Mouse (Mus musculus) frontal cortex, adult 2 months (tissue): ENCODE results near the gene Hmgn3. TPM values are rescaled to one million over a fixed set of nuclear protein-coding genes. Genes with fewer than 3 reads are reported as not detected.
"Not testable (repeated sequence)": the region's sequence is repeated elsewhere in the genome, so short reads cannot be mapped to it uniquely, and the experiment has no call there.

ENCODE experiments used
- DNase-seq, 2 experiments: peaks; one replicate each; pipeline ENCODE4 v3.0.0; 2022; ENCODE audit warnings: low spot score in 1 of 2; ENCODE audit errors: extremely low spot score in 1 of 2
- polyA plus RNA-seq: library from polyadenylated mRNA; depleted of rRNA; stranded (reverse); fragments of >200 nt; gene quantifications from 2 replicates; pipeline ENCODE4 v1.2.3, GENCODE M21; 2012; rRNA removed

Hmgn3 gene
- polyA plus RNA-seq = 200 and 214 TPM in 2 replicates

DNA sequence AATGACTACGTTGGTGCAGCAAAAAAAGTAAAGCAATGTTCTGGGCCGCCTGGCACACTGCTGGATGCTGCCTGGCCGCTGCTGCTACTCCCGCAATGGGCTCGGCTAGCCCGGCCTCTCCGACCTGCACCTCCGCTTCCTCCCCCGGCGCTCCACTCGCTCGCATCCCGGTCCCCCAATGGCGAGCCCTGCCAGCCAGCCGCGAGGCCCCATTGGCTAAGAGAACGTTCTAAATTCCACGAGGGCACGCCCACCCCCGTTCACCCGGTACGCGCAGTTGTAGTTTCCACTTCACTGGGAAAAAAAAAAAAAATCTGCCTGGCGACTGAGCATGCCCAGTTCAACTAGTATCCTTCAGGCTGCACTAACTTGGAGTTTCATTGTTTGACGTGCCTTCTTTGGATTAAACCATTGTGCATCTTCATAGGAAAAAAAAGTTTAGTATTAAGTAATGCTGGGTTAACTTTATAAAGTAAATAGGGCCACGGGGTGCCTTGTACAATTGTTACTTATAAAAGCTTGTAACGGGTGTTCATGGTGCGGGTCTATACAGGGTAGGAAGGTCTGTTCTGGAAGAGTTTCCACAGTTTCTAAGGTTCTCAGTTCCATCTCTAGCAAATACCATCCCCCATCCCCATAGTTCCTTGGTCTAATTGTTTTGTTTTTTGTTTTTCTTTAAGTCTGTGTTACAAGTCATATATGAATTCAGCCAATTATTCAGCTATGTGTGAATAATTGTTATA is at the start of gene Hmgn3:
Hmgn3 (minus strand) TSS at position 240 of the 743 bp plus-strand sequence.
- DNase-seq = peak; percentile 94 to 98

DNA sequence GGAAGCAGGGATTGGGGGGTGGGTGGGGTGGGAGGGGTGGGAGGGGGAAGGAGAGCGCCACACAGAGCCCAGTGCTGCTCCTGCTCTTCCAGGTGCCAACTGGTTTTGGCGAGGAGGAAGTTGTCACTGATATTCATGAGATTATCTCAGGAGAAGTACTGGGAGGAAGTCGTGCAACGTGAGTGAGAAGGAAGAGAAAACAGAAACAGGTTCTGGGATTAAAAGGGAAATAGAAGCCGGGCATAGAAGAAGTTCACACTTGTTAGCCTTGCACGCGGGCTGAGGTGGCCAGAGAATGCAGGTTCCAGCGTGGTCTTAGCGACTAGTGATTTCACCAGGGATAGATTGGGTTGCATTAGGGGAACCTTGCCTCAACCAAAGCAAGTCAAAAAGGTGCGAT is 49.3 kb upstream of the Hmgn3 start:
- no peak for DNase-seq

DNA sequence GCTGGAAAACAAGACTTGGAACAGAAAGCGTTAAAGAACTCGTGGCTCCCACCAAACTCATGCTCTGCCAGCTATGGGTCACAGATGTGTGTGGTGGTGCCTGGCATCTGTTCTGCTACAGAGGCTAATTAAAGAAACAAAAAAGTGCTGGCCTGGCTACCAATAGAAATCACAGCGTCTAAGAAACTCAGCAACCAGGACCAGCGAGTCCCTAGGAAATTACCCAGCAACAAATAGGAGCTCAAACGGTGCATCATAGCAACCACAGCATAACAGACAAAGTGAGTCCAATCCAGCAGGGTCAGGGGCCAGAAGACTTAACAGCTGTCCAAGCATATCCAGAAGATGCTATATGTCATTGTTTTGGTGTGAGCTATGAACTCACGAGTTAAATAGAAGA is 48.5 kb upstream of the Hmgn3 start:
- DNase-seq = no peak

DNA sequence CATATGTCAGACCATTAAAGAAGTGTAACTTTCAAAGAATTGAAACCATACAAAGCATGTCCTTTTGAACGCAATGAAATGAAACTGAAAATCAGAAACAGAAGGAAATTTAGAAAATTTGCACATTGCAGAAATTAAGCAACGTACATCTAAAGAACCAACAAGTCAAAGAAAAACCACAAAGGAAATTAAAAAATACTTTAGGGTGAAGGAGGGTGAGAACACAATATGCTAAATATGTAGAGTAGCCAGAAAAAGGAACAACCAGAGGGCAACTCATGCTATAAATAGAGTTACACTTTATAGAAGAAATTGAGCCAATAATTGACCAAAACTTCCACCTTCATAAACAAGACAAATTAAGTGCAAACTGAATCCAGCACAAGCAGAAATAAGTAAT is 41.3 kb upstream of the Hmgn3 start:
- no peak for DNase-seq

DNA sequence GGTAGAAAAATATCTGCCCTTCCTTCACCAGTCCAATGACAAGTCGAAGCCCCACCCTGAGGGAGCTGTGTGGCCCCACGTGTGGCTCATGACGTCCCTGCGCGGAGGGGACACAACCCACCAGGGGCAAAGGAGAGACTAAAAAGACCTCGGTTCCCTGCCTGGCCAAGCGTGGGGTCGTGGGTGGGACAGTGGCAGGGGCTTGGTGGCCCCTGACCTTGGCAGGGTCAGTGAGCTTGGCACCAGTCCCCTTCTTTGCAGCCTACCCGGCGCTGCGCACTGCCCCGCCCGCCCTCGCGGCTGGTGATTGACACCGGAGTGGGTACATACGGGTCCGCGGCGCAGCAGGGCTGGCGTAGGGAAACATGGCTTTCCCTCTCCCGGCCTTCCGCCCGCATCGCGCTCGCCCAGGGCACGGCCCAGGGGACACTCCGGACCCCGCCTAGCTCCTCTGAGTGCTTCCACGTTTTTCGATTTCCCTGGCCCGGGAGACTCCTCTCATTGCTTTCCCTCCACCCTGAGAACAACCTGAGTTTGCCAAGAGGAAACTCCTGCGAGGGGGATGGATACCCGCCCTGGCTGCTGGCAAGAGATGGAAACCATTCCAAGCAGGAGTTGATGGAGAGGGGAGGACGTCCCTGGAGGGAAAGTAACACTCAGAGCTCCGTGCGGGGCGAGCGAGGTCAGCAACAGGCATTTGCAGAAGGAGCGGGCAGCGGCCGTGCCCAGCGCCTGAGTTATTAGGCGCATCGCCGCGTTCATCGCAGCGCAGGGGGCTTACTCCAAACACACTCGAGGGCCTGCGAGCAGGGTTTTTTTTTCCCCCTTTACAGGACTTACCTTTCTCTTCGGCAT is 667 bp downstream of the Hmgn3 start:
- DNase-seq = peak; percentile 50 to 79

DNA sequence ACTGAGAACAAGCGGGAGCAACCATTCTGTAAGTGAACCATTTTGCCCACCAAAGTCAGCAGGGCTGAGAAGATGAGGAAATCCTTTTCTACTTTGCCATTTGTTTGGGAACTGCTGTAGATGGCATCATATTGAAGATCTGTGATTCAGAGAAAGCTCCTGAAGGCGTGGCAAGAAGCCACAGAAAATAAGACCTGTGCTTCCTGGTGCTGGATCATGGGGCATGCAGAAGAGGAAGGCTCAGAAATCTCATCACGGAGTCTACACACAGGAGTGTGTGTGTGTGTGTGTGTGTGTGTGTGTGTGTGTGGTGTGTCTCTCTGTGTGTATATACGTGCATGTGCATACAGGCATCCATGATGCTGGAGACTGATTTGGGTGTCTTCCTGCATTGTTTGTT is 16.7 kb downstream of the Hmgn3 start:
- no peak for DNase-seq

DNA sequence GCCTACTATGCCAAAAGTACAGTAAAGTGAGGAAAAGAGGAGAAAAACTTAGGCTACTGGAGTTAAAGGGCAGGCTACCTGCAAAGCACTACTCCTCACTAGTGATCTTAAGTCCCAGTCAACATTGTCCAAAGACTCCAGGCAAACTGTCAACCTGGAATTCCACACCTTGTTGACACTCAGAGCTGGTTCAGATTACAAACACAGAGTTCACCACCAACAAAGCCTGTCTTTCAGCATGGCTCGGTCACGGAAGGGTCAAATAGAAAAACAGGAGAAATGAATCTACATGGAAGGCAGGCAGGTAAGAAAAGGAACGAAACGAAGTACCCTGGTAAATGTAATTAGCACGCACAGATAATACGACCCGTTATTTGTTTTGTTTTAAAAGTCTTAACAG is 18.6 kb downstream of the Hmgn3 start:
- no peak for DNase-seq

DNA sequence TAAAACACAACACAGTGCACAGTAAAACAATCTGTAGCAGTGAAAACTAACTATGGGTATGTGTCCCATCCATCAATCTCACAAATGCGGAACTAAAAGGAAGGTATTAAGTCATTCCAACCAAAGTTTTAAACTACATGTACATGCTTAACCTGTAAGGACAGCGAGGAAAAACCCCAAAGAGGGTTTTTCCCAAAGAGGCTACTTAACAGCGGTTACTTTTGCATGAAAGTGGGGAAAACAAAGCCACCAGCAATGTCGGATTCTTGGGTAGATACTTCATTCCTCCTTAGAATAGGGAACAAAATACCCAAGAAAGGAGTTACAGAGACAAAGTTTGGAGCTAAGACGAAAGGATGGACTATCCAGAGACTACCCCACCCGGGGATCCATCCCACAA is 20.0 kb downstream of the Hmgn3 start:
- not testable (repeated sequence) for DNase-seq

DNA sequence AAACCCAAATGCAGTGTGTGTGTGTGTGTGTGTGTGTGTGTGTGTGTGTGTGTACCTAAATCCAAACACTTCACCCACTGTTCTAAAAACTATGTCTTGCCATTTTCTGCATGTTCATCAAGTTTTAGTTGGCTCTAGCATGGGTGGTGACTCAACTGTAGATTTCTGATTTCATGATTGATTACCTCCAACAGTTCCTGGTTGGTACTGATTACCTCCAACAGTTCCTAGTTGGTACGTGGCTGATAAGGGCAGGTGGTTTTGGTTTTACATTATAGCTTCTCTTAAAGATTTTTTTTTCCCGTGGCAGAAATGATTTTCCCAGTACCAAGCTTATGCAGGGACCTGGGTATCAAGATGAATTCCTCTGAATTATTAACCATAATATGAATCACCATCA is 27.3 kb downstream of the Hmgn3 start:
- DNase-seq = no peak

DNA sequence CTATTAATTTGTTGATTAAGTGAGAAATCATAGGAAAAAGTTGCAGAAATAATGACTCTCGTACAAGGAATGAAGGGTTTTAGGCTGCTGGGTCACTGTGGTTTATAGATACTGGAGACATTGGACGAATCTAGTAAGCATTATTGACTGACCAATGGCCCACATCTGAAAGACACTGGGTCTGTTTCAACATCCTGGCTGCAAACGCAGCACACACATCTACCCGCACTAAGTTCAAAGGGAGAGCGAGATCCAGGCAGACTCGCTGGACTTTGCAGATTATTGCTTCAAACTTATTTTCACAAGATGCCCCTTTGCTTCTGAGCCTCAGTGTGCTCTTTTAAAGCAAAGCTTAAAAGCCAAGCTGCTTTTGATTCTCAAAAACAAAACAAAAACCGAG is 29.0 kb downstream of the Hmgn3 start:
- no peak for DNase-seq

DNA sequence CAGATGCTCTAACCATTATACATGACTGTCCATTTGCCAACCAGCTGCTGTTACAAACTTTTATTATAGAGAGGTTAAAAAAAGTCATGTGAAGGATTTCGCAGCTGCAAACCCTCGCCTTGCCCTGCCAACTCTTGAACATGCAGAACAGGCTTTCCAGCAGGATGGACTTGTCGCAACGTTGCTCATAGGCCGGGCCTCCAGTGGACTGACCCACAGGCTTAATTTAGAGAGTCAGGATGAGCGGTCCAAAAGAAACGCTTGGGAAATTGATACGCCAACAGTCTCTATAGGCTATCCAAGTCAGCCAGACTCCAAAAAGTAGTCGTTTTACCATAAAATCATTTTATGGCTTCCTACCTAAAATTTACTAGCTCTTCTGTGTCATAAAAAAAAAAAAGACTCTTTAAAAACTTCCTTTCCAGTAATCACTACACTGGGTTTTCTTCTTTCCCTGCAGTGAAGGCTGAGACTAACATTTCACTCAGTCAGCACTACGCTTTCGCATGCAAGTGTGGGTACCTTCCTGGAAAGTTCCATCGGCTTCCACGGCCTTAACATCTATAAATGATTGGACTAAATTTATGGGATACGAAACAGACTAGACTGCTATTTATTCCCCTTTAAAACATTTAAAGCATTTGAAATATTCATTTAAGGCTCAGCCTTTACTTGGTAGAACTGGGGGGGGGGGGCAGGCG is 29.6 kb downstream of the Hmgn3 start:
- no peak for DNase-seq

DNA sequence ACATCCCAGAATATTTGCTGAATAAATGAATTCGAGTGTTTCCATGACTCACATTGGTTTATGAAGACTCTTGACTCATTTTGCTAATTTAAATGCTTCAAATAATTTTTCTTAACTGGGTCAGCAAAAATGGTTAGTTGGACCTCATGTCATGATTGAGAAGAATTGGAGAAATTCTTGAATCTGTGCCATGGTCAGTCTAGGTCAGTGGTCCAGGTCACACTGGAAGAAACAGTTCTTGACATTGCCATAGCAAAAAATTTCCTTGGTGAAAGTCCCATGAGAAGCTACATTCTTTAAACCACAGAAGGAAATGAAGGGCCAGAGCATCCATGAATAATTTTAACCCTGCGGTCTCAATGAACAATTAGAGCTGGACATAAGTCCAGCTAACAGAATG is 30.8 kb downstream of the Hmgn3 start:
- no peak for DNase-seq

DNA sequence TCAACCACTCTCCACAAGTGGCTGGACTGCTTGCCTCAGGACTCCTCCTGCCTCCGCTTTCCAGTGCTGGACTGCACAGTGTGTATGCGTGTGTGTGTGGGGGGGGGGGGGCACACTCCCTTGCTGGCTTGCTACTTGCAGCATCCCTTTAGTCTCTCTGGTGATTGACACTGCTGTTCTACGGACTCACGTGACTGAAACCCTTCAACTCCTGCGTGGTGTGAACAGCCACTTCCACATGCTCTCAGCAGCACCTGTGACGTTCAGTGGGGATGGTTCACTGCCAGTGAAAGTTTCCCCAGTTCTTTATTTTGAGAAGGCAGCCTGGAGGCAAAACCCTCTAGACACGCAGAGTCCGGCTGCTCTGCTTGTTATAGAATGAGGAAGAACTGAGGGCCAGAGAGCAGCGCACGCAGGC is 32.7 kb downstream of the Hmgn3 start:
- no peak for DNase-seq

DNA sequence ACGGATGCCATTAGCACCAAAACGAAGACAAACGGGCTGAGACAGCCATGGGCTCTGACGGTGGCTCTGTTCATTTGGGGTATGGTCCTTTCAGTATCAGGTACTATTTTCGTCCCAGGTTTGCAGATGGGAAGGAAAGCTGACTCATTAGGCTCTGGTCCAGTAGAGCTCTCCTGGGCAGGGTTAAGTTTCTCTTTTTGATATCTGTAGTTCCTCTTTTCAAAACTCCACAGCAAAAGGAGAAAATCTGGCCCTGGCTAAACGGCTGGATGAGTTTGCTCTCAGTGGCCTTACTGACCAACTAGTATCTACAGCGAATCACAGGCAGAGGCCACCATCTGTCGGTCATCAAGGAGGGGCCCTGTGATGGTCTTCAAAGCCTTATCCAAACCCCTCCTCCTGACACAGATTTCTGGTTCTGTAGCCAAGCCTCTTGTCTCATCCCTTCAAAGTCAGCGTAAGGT is 34.1 kb downstream of the Hmgn3 start:
- no peak for DNase-seq

DNA sequence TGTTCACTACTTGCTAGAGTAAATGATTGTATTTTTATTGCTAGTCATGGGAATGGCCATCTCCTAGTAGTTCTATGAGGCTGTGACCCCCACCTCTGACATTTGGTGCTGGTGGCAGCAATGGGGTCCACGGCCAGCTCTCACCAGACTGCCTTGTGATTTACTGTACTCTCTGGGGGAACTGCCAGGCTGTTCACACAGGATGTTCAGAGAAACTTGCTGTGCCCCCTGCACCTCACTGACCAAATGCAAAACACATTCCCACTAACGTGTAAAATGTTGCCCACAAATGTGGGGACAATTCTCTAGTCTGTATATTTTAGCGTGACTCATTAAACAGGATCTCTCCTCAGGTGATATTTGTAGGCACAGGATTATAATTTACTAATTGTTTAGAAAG is 34.7 kb downstream of the Hmgn3 start:
- no peak for DNase-seq

DNA sequence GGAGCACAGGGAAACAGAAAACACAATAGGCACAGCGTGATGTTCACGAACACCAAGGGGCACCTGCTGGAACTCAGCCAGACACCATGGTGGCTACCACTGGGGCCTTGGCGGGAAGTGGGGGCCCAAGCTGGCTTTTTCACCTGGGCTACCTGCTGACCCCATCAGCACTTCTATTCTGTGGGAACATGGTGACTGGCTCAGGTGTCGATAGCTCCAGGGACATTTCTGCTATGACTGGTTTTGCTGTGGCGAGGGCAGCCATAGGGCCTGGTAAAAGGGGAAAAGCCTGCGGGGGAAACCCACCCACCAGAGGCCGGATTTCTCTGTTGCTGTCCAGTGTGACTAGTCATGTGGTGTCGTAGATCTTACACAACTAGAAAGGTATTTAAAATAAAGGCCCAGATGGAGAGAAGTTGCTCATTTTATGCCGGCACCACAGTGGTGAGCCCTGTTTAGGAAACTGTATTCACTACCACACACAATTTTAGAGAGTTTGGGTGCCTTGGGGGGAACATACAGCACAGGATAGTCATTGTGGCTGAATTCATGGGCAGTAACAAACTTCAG is 35.3 kb downstream of the Hmgn3 start:
- no peak for DNase-seq

DNA sequence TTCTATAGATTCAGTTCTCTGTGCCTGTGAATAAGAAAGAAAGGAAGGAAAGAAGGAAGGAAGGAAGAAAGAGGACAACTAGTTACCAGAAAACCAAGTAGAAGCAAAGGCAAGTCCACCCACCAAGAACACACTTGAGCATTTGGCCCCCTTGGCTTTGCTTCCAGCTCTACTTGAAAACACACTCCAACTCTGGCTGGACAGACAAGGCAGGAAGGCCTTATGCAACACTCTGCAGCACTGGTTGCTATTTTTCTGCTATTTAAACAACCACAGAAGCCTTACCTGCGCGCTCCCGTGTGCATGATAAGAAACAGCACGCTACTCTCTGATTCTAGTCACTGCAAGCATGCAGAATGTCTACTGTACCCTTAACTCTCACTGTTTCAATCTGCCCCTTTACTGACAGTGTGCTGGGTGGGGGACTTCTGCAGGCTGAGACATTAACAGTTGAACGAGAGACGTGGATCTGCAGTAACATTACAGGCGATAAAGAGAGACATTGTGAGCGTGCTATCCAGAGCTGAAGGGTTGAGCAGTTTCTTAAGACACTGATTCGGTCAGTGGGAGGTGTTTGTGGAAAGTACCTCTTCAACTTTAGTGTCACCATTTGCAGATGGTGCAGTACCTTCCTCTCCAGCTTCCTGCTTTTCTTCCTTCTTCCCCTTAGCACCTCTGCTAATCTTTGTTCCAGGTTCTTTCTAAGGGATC is 35.9 kb downstream of the Hmgn3 start:
- DNase-seq = no peak

DNA sequence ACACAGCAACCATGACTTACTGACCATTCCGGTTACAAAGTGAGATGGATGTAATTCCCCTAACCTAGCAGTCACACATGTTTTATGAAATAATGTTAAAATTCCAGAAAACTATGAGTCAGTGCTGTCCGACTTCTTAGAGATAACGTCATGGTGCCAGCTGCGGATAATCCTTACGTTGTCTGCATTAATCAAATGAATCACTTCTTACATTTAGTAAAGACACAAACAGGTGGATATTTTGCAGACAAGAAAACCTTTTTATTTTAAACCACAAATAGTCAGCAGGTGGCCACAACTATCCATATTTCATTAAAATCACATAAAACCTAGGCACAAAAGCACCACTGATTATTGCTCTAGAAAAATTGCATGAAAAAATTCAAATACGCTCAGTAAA is 36.8 kb downstream of the Hmgn3 start:
- DNase-seq = no peak

DNA sequence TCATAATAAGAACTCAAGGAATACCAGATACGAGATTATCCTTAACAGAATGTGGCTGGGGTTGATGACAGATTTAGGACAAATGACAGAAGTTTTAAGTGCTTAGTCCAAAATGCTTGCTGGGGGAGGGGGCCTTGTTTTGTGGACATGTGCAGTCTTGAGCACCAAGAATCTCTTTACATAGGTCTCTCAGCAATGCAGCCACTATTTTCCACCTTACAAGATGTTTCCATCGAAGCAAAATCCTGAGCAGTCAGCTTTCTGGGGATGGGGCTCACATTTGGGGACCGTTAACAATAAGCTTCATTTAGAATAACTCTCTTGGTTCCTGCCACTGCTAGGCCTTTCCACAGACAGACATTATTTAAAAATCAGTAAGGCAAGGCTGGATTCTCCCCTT is 37.7 kb downstream of the Hmgn3 start:
- no peak for DNase-seq

DNA sequence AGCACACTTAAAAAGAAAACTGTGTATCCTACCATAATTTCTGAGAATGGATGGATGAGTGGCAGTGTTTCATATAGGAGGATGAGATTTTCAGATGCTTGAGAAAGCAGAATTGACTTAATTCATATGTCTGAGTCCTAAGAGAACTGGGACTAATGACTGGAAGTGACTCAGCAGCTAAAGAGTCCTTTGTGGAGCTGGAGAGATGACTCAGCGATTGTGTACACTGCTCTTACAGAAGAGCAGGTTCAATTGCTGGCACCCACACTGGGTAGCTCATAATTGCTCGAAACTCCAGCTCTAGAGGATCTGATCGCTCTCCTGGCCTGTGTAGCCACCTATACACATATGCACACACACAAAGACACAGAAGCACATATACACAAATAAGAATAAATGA is 42.7 kb downstream of the Hmgn3 start:
- peak in 1 of 2 experiments; percentile 33 for DNase-seq
